Mouse (Mus musculus) lung, adult 2 months (tissue): Measurements from ENCODE around the gene Xkrx.

ENCODE experiments used
- CTCF ChIP-seq: fragments of 200-500 bp; IDR thresholded peaks from 2 replicates; pipeline ENCODE4 v1.5.1; 2011; ENCODE audit warnings: mild to moderate bottlenecking, low read length, control low read depth; ENCODE audit not compliant: insufficient read depth
- POLR2A ChIP-seq: fragments of 200-500 bp; IDR thresholded peaks from 2 replicates; pipeline ENCODE4 v1.6.1; 2011; ENCODE audit warnings: low read depth, mild to moderate bottlenecking, control low read depth, low read length, borderline replicate concordance; ENCODE audit errors: extremely low read depth

- TF ChIP-seq CTCF (no peak), POLR2A (no peak)
These were observed 59.2 kb downstream of the Xkrx start for GRCm38 (mm10) chrX:134102641-134103040.
